Mouse (Mus musculus): ENCODE measurements around the gene Myo9a.

DNA sequence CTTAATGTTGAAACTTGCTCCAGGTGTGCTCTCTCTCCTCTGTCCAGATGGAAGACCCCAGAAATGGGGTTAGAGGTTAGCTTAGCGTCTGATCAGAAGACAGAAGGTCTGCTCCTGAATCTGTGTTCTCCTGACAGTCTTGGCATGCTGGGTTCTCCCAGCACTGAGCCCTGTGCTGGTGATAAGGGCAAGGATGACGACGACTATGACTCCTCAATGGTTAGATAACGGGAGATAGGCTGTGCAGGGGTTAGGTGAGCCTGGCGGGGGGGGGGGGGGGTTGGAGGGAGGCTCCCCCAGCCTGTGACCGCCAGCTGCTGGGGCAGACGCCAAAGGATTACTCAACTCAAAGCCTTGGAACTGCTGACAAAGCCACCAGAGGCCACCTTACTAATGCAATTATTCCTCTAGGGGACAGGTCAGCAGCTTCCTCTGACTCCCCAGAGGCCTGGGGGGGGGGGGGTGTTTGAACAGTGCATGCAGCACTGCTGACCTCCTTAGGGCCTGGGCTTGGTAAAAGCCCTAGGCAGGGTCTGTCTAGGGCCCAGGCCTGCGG is 201.9 kb downstream of the Myo9a start:
- no peak for TF ChIP-seq CTCF (IDR thresholded peaks at IDR 0.05 in 2 of 3, conservative IDR thresholded peaks at IDR 0.05 in 1 of 3; ENCODE audit: control insufficient read depth in 1 of 3, insufficient read depth in 1 of 3, low read depth in 2 of 3, low read length in 3 of 3, poor library complexity in 1 of 3, severe bottlenecking in 1 of 3)
- TF ChIP-seq MEF2A (IDR thresholded peaks at IDR 0.05; ENCODE audit: extremely low read depth, insufficient replicate concordance, low read depth, low read length, poor library complexity, severe bottlenecking) = no peak
- TF ChIP-seq MAFK (IDR thresholded peaks at IDR 0.05; ENCODE audit: borderline replicate concordance, low read depth, low read length) = no peak
- no peak for TF ChIP-seq KAT2A (conservative IDR thresholded peaks at IDR 0.05; ENCODE audit: low read depth, low read length)
- TF ChIP-seq POLR2A (IDR thresholded peaks at IDR 0.05; ENCODE audit: control insufficient read depth in 1 of 2, insufficient read depth in 1 of 2, low read depth in 1 of 2, low read length in 2 of 2, poor library complexity in 1 of 2) = no peak
- TF ChIP-seq MYC (IDR thresholded peaks at IDR 0.05; ENCODE audit: low read depth, low read length) = no peak
- no peak for TF ChIP-seq EP300 (IDR thresholded peaks at IDR 0.05; ENCODE audit: low read depth in 1 of 2, low read length in 2 of 2)
- 0 out of 2 replicates have a peak, but pooled peaks have one; percentile 34 for TF ChIP-seq ETS1 (IDR thresholded peaks at IDR 0.05; ENCODE audit: low read depth, low read length)
- TF ChIP-seq USF1 (IDR thresholded peaks at IDR 0.05; ENCODE audit: low read depth, low read length) = no peak
- TF ChIP-seq UBTF (IDR thresholded peaks at IDR 0.05; ENCODE audit: borderline replicate concordance, insufficient read depth, low read depth, low read length) = no peak
- TF ChIP-seq BHLHE40 (IDR thresholded peaks at IDR 0.05; ENCODE audit: borderline replicate concordance, low read depth, low read length) = no peak
- no peak for TF ChIP-seq ZC3H11A (IDR thresholded peaks at IDR 0.05; ENCODE audit: low read depth, low read length)
- no peak for TF ChIP-seq RAD21 (IDR thresholded peaks at IDR 0.05; ENCODE audit: low read depth, low read length)
